Mouse (Mus musculus) thymus, postnatal 0 days (tissue): Measurements from ENCODE around the gene Tmem108. TPM values are rescaled to one million over a fixed set of nuclear protein-coding genes. Genes with fewer than 3 reads are reported as not detected.
A peak's percentile ranks its signal among the peaks of the same experiment; 100 is the strongest.
"Not testable (repeated sequence)": the region's sequence is repeated elsewhere in the genome, so short reads cannot be mapped to it uniquely, and the experiment has no call there.

Experiments
- DNase-seq: peaks from one replicate; pipeline ENCODE4 v3.0.0-alpha.2; 2015; ENCODE audit warnings: low spot score
- polyA plus RNA-seq: library from polyadenylated mRNA; unstranded; fragments of >200 nt; fragmentation: Nextera tagmentation; extraction: Ambion mirVana; gene quantifications from 2 replicates; pipeline ENCODE4 v1.2.1, GENCODE M21; 2015

Gene Tmem108
- polyA plus RNA-seq, 1 experiment from 2014 or later = 11.9 TPM

DNA sequence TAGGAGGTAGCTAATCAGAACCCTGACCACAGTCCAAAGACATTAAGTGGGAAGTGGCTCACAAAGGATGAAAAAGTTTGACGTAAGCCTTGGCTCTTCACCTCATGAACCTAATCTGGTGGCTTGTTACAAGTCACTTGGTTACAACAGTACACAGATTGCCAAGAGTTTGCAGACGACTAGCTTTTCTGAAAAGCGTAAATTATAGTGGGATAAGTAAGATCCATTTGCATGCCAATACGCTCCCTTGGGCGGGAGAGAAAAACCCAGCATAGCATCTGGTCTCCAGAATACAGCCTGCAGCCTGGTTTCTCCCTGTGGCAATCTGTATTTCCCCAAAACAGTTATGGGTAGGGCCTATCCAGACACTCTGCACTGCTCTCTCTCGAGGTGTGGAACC is 74.5 kb downstream of the Tmem108 start:
- DNase-seq = no peak

DNA sequence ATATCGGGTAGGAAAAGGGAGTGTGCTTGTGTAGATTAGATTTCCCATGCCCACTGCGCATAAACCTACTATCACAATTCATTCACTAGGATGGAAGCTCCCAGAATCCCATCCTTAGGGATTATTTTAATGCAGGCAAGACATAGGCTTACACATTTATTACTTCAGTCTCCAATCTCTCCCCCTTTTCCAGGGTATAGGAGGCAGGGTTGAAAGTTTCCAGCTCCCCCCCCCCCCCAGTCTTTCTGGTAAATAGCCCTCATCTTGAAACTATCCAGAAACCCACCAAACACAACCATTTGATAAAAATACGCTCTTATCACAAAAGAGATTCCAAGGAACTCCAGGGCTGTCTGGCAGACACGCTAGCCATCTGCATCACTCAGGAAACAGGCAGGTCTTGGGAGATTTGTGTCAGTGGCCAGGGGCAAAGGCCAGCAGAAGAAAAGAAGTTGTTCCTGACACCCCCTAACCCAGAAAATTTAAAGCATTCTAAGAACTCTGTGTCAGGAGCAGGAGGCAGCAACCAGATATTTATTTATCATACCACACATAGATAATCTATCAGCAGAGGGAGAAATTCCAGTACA is 79.8 kb downstream of the Tmem108 start:
- DNase-seq = no peak

DNA sequence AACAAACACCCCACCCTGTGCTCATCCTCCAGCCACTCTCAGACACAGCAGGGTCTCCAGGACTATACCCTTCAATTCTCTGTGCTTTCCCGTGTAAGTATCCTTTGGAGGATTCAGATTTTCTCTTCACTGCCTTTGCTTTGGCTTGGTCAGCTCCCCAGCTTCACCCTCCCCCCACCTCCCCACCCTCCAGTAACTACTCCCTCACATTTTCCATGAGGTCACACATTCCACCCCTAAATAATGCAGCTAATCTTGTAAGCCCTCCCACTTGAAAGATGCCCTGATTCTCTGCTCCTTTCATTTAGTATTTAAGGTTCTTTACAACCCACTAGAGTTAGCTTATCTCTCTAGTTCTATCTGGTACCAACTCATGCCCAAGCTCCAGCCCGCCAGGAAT is 82.4 kb downstream of the Tmem108 start:
- DNase-seq = no peak

DNA sequence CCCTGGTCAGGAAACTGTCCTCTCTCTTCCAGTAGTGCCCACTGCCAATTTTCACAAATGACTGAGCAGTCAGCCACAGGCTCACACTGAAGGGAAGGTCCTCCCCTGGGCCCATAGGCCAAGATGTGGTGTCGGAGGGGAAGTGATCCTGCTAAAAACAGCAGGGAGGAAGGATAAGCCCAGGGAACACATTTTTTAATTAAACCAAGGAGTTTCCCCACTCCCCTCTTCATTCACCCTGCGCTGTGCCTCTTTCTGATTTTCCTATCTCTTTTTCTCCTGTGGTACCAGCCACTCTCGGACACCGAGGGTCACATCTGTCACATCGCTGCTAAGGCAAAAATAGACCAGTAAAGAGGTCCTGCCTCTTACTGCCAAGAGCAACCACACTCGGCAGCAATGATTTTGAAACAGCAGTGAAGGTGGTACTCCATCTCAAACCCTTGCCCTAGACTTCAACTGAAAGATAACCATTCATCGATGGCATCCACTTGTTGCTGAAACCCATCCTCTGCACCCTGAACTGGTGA is 83.0 kb downstream of the Tmem108 start:
- DNase-seq = no peak

DNA sequence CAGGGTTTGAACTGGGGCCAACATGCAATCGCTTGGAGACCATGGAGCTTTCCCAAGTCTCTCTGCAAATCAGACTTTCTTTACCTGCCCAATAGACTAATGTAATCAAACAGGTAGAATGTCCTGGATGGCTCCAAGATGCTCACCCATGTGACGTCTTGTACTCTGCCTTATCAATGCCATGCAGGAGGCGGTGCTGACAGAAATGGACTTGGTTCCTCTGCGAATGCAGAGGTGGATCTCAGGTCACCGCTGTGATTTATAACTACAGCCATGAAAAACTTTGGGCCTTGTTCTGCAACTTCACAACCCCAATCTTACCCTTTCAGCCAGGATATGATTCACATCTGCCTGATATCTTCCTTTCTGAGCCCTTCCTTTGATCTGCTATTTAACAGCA is 83.8 kb downstream of the Tmem108 start:
- DNase-seq = no peak

DNA sequence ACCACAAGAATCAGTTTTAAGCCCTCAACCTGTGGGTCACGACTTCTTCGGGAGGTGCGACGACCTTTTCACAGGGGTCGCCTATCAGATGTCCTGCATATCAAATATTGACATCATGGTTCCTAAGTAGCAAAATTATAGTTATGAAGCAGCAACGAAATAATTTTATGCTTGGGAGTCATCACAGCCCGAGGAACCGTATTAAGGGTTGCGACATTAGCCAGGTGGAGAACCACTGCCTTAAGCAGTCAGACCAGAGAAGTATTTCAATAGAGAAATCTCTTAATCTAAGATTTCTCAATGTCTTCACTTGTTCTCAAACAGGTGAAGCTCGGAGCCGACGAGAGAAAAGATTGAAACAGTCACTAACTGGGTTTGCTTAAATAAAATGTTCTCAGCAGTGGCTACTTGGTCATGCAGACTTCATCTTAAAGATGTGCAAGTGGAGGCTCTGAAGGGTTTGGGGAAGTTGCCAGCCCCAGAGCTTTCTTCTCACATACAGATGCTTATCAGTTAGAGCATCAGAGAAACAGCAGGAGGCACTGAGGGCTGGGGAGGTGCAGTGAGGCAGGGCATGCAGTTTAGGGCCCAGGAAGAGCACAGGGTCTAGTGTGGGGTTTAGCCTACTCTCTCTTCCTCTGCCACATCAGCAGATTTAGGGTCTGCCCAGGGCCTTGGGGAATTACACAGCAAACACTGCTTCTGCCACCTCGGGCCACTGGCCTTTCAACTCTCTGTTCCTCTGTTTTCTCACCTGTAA is 85.7 kb downstream of the Tmem108 start:
- peak; percentile 49 for DNase-seq

DNA sequence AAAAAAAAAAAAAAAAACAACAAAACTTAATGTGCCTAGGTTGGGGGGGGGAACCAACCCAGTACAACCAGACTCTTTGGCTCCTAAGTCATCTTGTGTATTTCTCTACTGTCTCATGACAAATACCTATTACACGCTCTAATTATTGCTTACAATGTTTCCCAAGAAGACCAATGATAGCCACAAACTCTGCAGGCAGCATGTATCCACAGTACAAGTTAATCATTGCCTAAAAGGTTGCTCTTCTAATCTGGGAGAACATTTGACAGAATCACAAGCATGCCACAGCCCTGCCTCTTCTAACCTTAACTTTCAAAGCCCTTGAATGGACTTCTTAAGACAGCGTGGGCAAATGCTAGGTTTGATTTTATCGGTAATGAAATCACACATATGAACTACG is 88.8 kb downstream of the Tmem108 start:
- no peak for DNase-seq

DNA sequence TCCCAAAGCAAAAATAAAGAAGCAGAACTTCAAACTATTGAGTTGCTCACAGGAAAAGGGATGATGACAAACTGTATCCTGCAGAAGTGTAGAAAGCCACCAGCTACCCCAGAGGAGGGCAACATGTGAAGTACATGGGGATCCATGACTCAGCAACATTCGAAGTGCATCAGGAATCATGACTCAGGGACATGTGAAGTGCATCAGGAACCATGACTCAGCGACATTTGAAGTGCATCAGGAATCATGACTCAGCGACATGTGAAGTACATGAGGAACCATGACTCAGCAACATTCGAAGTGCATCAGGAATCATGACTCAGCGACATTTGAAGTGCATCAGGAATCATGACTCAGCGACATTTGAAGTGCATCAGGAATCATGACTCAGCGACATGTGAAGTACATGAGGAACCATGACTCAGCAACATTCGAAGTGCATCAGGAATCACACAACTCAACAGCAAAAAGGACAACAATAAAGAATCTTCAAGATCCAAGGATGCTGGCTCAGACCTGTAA is 91.0 kb downstream of the Tmem108 start:
- not testable (repeated sequence) for DNase-seq

DNA sequence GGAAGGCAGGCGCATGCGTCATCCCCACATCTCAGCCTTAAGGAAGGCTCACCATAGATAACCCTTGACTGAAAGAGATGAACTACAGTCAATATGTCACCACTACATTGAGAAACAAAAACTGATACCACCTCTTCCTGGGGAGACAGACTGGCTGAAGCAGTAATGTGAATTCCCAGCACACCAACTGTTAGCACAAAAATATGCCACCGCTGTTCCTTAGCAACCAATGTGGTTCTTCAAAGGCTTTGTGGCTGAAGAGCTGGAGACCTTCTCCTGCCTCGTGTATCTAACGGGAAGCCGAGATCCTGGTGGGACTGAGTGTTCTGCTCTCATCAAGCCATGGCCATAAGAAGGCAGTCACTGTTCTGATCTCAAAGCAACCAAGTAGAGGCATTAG is 92.8 kb downstream of the Tmem108 start:
- DNase-seq = no peak

DNA sequence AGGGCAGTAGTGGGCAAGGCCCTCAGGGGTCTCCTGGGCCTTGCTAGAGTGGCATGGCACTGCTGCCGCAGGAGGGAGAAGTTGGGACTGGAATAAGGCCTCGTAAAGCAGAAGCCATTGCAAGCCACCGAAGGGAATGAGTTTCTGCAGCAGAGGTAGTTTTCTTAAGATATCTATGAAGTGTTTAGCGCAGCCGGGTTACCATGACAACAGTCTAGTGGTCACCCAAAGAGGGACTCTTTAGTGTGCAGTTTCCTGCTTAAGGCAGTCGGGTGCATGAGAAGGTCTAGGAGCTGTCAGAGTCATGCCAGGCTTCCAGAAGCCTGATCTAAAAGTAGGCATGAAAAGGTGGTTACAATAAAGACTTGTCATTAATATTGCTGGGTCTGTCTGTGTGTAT is 95.8 kb downstream of the Tmem108 start:
- no peak for DNase-seq

DNA sequence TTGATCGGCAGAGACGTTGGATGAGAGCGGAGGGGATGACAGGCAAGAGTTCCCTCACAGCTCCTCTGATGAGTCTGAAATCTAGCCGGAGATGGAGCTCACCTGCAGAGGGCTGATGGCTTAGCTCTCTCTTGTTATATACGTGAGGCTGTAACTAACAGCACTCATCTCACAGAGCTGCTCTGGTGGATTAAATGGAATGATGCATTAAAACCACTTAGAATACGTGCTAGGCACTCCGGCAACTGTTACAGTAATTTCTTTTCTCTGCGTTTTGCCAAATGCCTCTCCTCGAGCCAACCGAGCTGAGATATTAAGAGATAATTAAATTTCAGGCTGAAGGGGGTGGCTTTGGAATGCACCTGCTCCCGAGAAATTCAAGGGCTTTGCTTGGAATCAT is 97.5 kb downstream of the Tmem108 start:
- DNase-seq = no peak

DNA sequence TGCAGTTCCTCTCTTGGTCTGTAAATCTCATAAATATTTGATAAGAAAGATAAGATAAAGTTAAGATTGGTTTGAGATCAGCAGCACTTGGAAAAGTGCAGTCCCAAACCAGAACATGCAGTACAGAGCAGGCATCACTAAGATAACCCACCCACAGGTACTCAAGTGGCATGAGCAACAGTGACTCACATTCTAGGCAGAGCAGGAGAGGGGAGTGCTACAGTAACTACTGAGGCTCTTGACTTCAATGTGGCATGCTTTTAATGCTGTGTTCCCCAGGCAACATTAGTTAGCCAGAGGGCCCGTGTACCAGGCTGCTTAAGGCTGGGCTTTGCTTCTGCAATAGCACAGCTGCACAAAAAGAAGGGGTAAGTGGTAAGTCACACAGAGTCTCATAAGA is 99.8 kb downstream of the Tmem108 start:
- no peak for DNase-seq

DNA sequence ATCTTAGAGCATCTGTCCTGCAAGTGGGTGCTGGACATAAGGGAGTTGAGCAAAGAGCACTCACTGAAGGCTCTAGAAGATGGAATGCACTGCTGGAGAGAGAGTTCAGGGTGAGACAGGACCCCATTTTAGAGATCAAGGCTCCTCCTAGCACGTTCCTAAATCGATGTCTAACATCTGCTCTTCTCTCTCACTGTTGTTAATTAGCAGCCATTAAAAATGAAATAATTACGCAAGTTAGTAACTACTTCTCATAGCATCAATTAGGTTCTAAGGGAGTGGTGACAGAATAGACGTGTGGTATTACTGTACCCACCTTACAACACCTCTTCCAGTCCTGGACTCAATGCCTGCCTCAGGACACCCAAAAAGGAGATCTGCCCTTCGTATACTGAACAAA is 103.7 kb downstream of the Tmem108 start:
- no peak for DNase-seq

DNA sequence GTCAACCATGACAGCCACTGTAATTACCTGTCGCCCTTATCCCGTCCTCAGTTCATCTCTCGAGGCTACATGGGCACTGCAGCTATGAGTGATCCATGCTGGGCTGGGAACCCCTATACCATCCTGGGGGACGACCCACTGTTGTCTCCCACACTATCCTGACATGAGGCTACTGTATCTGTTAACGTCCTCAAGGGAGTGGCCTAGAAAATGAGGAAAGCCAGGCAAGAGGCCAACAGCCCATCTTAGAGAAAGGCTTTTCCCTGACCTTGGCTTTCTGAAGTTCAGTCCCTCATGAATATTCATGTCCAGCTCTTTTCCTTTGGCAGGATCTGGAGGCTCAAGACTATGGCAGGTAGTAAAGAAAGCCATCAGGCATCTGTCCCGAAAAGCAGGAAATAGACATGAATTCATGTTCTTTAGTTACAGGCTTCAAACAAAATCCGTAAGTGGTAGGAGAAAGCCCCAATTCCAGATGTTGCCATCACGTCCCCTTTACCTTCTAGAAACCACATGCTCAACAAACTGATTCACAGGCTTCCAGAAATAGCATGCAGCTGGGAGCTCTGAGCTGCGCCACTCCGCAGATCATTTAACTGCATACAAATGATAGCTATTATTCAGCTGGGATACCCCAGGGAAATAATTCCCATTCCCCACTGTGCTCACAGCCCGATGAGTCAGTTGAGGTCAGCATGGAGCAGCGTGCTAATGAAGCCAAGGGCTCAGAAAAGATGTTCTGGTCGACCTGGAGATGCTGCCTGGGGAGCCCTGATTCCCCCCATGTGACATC is 104.3 kb downstream of the Tmem108 start:
- DNase-seq = peak; percentile 19

DNA sequence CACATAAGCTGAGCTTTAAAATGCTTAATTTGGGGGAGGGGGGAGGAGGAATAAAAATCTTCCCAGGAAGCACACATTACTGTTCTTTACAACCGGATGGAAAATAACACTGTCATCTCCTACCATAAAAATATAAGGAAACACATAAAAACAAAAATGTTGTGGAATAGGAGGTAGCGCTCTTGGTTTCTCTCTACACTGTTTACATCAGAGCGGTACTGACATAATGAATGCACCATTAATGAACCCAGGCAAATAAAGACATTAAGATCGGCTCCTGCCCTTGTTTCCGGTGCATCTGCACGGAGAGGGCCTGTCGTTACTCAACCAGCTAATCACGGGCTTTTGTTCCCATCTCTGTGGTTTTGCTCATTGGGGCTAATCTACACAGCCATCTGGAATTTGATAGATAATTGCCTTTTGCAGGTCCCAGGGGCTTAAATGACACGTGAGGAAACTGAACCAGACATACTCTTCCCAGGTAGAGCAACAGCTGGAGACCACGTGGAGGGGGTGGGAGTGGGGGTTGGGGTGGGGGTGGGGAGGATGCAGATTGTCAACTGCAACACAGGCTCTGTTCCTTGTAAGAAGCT is 107.5 kb downstream of the Tmem108 start:
- DNase-seq = peak; percentile 30

DNA sequence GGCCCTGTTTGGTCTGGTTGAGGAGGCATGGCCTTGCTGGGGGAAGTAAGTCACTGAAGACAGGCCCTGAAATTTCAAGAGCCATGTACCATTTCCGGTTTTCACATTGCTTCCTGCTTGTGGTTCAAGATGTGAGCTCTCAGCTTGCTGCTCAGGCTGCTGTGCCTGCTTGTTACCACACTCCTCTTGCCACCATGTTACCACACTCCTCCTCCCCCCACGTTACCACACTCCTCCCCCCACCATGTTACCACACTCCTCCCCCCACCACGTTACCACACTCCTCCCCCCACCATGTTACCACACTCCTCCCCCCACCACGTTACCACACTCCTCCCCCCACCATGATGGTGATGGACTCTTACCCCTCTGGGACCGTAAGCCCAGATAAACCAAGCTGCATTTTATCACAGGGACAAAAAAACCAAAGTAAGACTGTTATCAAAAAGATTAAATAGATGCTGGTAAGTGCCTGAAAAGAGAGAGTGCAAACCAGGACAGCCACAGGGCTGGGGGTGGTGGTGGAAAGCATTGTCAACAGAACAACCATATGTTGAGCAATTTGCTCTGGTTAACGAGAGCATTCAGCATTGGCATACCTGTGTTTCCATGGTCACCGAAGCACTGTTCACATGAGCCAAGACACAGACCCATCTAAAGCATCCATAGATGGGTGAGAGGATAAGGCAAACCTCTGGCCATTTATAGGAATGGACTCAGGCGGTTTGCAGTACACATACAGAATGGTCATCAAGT is 109.3 kb downstream of the Tmem108 start:
- DNase-seq = no peak

DNA sequence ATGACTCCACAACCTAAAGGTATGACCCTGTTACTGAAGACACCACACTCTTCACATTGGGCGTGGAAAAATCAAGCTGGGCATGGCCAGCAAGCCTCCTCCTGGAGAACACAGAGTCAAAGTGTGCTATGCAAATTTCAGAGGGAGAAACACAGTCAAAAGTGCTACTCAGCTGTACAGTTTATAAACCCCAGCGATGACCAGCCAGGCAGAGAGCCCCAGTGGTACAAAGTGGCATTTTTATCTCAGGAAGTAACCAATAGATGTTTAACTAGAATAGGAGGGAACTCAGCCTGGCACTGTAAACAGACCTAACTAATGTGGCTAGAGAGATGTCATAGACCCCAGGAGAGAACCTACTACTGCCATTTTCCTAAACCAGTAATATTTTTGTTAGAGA is 115.0 kb downstream of the Tmem108 start:
- no peak for DNase-seq

DNA sequence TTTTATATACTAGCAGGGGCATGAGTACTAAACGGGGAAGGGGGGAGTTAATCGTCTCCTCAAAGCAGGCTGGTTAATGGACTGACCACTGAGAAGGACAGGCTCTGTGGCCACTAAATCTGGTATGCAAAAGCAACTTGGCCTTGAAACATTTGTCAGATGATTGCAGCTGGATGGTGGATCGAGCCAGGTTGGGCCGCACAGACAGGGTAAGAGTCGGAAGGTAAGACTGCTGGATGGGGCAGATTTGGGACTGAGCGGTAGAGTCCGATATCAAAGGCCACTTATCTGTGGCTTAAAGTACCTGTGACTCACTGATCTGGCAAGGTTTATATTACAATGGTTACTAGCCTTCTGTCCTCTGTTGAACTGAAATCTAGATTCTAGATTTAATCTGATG is 115.9 kb downstream of the Tmem108 start:
- no peak for DNase-seq

DNA sequence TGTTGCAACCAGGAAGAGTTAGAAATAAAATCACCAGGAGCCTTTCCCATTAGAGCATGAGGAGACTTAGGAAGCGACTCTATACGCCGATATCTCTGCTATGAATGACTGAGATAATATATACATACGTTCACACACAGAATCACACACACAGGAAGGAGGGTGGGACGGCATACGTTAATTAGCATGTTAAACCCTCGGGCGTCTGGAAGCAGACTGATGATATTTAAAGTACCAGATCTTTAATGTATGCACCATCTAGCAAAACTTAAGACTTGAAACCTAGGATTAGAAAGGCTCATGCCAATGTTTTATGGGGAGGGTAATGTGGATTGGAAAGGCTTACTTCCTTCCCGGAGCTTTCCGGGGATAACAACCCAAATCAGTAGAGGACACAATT is 119.3 kb downstream of the Tmem108 start:
- DNase-seq = no peak

DNA sequence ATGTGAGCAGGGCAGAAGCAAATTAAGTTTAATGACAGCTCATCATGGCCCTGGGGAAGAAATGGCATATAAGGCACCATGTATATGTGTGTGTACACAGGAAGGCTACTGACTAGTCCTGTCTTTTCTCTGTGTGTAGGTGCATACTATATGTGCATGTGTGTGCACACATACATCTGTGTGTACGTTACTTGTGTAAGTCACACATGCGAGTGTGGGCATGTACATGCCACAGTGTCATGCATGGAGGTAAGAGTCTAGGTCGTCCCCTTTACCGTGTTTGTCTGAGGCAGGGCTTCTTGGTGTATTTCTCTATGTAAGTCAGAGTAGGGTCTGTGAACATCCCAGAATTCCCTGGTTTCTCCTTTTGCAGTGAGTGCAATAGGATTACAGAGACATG is 120.3 kb downstream of the Tmem108 start:
- no peak for DNase-seq

DNA sequence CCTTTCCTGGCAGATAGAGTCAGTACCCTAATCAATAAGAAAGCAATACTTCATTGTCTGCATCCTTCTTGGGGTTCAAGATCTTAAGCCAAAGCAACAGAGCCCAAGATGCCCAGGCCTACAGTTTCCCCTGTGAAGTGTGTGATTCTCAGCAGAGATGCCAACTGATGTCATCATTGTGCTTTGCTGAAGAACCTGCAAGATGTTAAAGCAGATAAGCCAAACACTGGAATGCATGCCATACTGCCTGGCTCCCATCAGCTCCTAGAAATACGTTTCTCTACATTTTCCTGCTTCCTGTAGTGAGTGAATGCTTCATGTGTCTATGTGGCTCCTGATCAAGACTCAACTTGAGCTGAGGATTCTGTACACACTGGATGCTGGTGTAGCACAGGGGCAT is 122.2 kb downstream of the Tmem108 start:
- no peak for DNase-seq
